Mouse (Mus musculus) stomach, adult 2 months (tissue): ENCODE measurements around the gene Pycr2. TPM values are rescaled to one million over a fixed set of nuclear protein-coding genes. Genes with fewer than 3 reads are reported as not detected.

Experiments used
- polyA plus RNA-seq: library from polyadenylated mRNA; depleted of rRNA; stranded (reverse); fragments of >200 nt; gene quantifications from 2 replicates; pipeline ENCODE4 v1.2.3, GENCODE M21; 2012; rRNA removed

Gene Pycr2
- 32.6 and 43.3 TPM in 2 replicates for polyA plus RNA-seq

DNA sequence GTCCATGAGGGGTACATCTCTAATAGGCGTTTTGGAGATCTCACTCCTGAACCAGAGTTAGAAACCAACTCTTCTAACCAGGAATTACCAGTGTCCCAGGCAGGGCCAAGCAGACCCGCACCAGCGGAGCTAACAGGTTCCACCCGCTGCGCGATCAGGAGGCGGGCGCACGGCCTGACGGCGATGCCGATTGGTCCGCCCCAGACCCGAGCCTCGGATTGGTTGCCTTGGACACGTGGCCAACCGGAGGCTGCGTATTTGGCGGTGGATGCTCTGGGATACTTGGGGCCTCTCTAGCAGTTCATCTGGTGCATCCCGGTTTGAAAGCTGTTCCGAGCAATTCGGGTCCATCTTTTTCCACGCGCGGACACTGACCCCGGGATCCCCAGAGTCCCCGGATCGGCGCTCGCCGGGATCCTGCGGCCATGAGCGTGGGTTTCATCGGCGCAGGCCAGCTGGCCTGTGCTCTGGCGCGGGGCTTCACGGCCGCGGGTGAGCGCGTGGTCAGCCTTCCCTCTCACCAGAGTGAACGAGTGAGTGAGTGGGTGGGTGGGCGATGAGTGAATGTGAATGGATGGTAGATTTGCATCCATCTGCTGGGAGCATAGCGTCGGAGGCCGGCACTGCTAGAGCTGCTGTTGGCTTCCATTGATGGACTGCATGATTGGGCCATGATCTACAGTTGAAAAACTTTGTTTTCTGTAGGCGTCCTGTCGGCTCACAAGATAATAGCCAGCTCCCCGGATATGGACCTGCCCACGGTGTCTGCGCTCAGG lies at the start of gene Pycr2:
Gene Pycr2, plus strand, starts transcription at position 255 of the 776 bp plus-strand sequence.

DNA sequence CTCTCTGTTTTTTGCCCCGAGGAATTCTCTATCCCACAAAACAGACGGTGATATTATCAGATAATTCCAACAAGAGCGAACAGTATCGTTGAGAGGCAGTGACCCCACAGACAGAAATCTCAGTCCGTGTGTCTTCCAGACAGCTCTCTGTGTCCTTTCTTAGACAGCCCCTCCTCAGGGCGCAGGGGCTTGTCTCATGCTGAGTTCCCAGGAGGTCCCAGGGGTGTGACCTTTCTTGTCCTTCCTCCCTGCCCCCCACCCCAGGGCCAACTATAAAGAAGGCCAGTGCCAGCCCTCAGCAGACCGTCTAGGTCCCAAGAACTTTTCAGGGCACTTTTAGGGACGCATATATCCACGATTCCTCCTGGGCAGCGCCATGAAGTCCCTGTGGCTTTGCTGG lies 11.3 kb upstream of the Pycr2 start, which contains the start of gene Lefty2:
Gene Lefty2, plus strand, starts transcription at position 301 of the 400 bp plus-strand sequence.

DNA sequence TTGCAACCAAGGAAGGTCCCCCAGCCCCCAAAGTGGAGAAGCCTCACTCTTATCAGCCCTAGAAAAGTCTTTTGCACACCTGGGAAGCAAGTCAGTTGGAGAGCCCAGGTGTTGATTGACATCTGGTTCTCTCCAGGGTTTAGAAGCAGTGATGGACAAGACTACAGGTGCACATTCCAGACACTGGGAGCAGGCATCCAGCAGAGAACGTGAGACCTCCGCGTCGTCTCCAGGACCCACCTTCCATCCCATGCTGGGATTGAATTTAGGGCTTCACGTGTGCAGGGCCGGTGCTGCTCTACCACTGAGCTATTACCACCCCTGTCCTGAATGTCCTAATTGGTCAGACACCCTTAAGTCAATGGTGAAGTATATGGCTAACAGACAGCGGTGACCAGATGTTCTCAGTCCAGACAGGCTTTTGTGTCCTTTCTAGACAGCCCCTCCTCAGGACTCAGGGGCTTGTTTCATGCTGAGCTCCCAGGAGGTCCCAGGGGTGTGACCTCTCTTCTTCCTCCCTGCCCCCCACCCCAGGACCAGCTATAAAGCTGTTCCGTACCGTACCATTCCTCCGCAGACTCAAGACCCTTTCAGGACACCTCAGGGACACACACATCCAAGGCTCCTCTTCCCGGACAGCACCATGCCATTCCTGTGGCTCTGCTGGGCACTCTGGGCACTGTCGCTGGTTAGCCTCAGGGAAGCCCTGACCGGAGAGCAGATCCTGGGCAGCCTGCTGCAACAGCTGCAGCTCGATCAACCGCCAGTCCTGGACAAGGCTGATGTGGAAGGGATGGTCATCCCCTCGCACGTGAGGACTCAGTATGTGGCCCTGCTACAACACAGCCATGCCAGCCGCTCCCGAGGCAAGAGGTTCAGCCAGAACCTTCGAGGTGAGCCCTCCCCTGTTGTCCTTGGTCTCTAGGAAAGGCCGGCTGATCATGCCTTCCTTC lies 30.6 kb downstream of the Pycr2 start, which contains the start of gene Lefty1:
Gene Lefty1, plus strand, starts transcription at position 556 of the 953 bp plus-strand sequence.

DNA sequence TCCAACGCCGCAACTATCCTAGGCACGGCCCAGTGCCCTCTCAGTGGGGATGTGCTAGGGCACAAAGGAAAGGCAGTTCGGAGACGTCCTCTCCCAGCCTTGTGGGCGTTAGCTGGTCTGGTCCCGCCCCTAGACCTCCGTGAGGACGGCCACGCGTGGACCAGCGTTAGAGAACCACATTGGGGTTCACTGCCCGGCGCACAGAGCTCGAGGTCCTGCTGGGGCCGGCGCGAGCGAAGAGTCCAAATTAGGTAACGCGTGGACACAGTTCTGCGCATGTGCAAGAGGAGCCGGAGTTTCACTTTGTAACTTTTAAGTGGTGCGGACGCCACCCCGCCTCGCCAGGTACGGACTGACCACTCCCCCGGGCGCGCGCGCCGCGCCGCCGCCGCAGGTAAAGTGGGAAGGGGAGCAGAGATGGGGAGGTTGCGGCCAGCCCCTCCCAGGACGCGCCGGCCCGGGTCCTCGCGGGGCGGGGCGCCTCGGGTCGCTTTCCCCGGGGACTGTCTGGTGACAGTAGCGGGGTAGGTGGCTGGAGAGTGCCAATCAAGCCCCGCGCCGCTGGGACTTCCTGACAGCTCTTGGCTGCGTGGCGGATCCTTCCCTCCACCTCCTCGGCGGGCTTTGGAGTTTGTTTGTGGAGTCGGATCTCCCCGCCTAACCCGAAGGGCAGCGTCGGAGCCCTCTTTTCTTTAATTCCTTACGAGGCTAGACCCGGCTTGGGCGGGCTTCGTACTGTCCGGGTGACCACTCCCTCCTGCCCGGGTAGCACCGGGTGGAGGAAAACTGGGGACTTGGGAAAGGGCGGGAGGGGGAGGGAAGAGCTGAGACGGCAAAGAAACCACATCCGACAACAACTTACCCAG lies 38.3 kb downstream of the Pycr2 start, which contains the start of gene Tmem63a:
Gene Tmem63a, plus strand, starts transcription at position 179 of the 866 bp plus-strand sequence.

Other genes starting within 250 kb of the Pycr2 start
- gene Mixl1, start 207.3 kb upstream of the Pycr2 start, polyA plus RNA-seq = not detected in 2 replicates
- gene Acbd3, start 178.2 kb upstream of the Pycr2 start, polyA plus RNA-seq = 4.7 and 5.1 TPM in 2 replicates
- gene H3f3a, start 90.3 kb upstream of the Pycr2 start, polyA plus RNA-seq = 38.2 and 53.7 TPM in 2 replicates
- gene Sde2, start 53.2 kb upstream of the Pycr2 start, polyA plus RNA-seq = 1.6 and 2.4 TPM in 2 replicates
- gene Lefty2, start 11.2 kb upstream of the Pycr2 start, polyA plus RNA-seq = not detected in 2 replicates
- gene Lefty1, start 30.7 kb downstream of the Pycr2 start, polyA plus RNA-seq = 7.7 and 8.0 TPM in 2 replicates
- gene Tmem63a, start 38.1 kb downstream of the Pycr2 start, polyA plus RNA-seq = 92.4 and 94.7 TPM in 2 replicates
- 19.1 and 26.4 TPM in 2 replicates for gene Ephx1, start 116.6 kb downstream of the Pycr2 start, polyA plus RNA-seq
- 2.6 and 3.7 TPM in 2 replicates for gene 9130409I23Rik, start 146.9 kb downstream of the Pycr2 start, polyA plus RNA-seq
- 1.7 and 2.3 TPM in 2 replicates for gene Nvl, start 239.9 kb downstream of the Pycr2 start, polyA plus RNA-seq
- 3.9 and 7.9 TPM in 2 replicates for gene Cnih4, start 240.4 kb downstream of the Pycr2 start, polyA plus RNA-seq